Mouse (Mus musculus) bone marrow, adult 2 months (tissue): ENCODE results near the gene Spdye4c. TPM values are rescaled to one million over a fixed set of nuclear protein-coding genes. Genes with fewer than 3 reads are reported as not detected.
A peak's percentile ranks its signal among the peaks of the same experiment; 100 is the strongest.

ENCODE experiments used
- H3K27ac ChIP-seq: fragments of 200-500 bp; 2 replicates; pipeline ENCODE4 v1.5.1; 2012; ENCODE audit warnings: low read depth, mild to moderate bottlenecking, control low read depth, inconsistent platforms, low read length; ENCODE audit not compliant: control insufficient read depth, poor library complexity, insufficient read depth
- H3K4me1 ChIP-seq: fragments of 200-500 bp; 2 replicates; pipeline ENCODE4 v1.6.1; 2011; ENCODE audit warnings: low read length; ENCODE audit not compliant: control insufficient read depth, insufficient read depth
- H3K4me3 ChIP-seq: fragments of 200-500 bp; replicated peaks from 2 replicates; pipeline ENCODE3; 2011; ENCODE audit warnings: mild to moderate bottlenecking, low read depth, low read length, control low read depth; ENCODE audit not compliant: control insufficient read depth
- CTCF ChIP-seq: fragments of 200-500 bp; IDR thresholded peaks from 2 replicates; pipeline ENCODE4 v1.5.1; 2011; ENCODE audit warnings: low read length, control low read depth; ENCODE audit not compliant: control insufficient read depth, insufficient read depth
- POLR2A ChIP-seq: fragments of 200-500 bp; IDR thresholded peaks from 2 replicates; pipeline ENCODE4 v1.6.1; 2011; ENCODE audit warnings: low read depth, mild to moderate bottlenecking, control low read depth, low read length, borderline replicate concordance; ENCODE audit not compliant: control insufficient read depth
- WGBS: fragments of 180-500 bp; shearing (Covaris S2); methylation state at CpG from one replicate; pipeline ENCODE4 v1.1.7; 2018; 5-methylcytosine and 5-hydroxymethylcytosine counted together
- polyA plus RNA-seq: library from polyadenylated mRNA; stranded (reverse); fragments of >200 nt; gene quantifications from 2 replicates; pipeline ENCODE4 v1.2.4, GENCODE M21; 2011; ENCODE audit warnings: low replicate concordance; ENCODE audit not compliant: missing spikeins, insufficient read depth, insufficient read length

Gene Spdye4c
- polyA plus RNA-seq, 1 experiment, result not detected

- WGBS, result 68% methylated on average over 8 of the region's 8 CpGs
Measured at GRCm38 (mm10) chr2:128552798-128553720, 38.0 kb upstream of the Spdye4c start.

GRCm38 (mm10) chr2:128555082-128555481 lies 35.9 kb upstream of the Spdye4c start:
- Histone ChIP-seq H3K27ac (no peak overlapping the region), H3K4me3 (no peak overlapping the region), H3K4me1 (no peaks in the 10 kb centered on the region)
- 84% methylated on average over 9 of the region's 9 CpGs for WGBS
- TF ChIP-seq POLR2A (no peak), CTCF (no peak)

More at GRCm38 (mm10) chr2:128552798-128553720, 38.0 kb upstream of the Spdye4c start:
- no peaks in the 10 kb centered on the region for H3K4me1 ChIP-seq
- H3K27ac ChIP-seq, result no peak overlapping the region
- H3K4me3 ChIP-seq, result no peak overlapping the region
- no peak for TF ChIP-seq CTCF
- TF ChIP-seq POLR2A, result no peak

GRCm38 (mm10) chr2:128564195-128564594 lies 26.8 kb upstream of the Spdye4c start:
- 85% methylated on average over 3 of the region's 3 CpGs for WGBS
- TF ChIP-seq POLR2A, result no peak
- TF ChIP-seq CTCF, result peak; percentile 40; the same call in 1 of the 2 replicates
- Histone ChIP-seq H3K4me3 (no peak overlapping the region), H3K4me1 (no peaks in the 10 kb centered on the region), H3K27ac (no peak overlapping the region)

- 75% methylated on average over 8 of the region's 8 CpGs for WGBS
- H3K4me1 ChIP-seq, result no peaks in the 10 kb centered on the region
- no peak for TF ChIP-seq CTCF
- TF ChIP-seq POLR2A, result no peak
- no peak overlapping the region for H3K4me3 ChIP-seq
- no peak overlapping the region for H3K27ac ChIP-seq
Measured at GRCm38 (mm10) chr2:128565904-128566303, 25.1 kb upstream of the Spdye4c start.

GRCm38 (mm10) chr2:128566304-128567147 lies 24.5 kb upstream of the Spdye4c start:
- TF ChIP-seq CTCF, result peak; percentile 22; the same call in 1 of the 2 replicates
- no peak for TF ChIP-seq POLR2A
- no peak overlapping the region for H3K27ac ChIP-seq
- 77% methylated on average over 10 of the region's 10 CpGs for WGBS
- H3K4me3 ChIP-seq, result no peak overlapping the region
- H3K4me1 ChIP-seq, result no peaks in the 10 kb centered on the region

- H3K4me1 ChIP-seq, result no peaks in the 10 kb centered on the region
- no peak for TF ChIP-seq CTCF
- TF ChIP-seq POLR2A, result no peak
- H3K4me3 ChIP-seq, result no peak overlapping the region
- WGBS, result 81% methylated on average over 6 of the region's 6 CpGs
- H3K27ac ChIP-seq, result no peak overlapping the region
Measured at GRCm38 (mm10) chr2:128568018-128568417, 23.0 kb upstream of the Spdye4c start.

GRCm38 (mm10) chr2:128568490-128568889 lies 22.5 kb upstream of the Spdye4c start:
- WGBS, result 52% methylated on average over 4 of the region's 4 CpGs
- Histone ChIP-seq H3K4me3 (no peak overlapping the region), H3K4me1 (no peaks in the 10 kb centered on the region; the same call in 1 of the 2 replicates), H3K27ac (no peak overlapping the region)
- no peak for TF ChIP-seq CTCF
- TF ChIP-seq POLR2A, result no peak

- 82% methylated on average over 4 of the region's 4 CpGs for WGBS
- H3K4me1 ChIP-seq, result no peaks in the 10 kb centered on the region; the same call in 1 of the 2 replicates
- TF ChIP-seq CTCF (no peak), POLR2A (no peak)
- H3K27ac ChIP-seq, result no peak overlapping the region
- no peak overlapping the region for H3K4me3 ChIP-seq
Measured at GRCm38 (mm10) chr2:128571001-128571400, 20.0 kb upstream of the Spdye4c start.
